In genomic region chr1:131910001-131910648, GRCm38 (mm10) we compare ENCODE assay signal across 8 mouse cellular contexts. TPM values are rescaled to one million over a fixed set of nuclear protein-coding genes. Genes with fewer than 3 reads are reported as not detected.
A peak's percentile ranks its signal among the peaks of the same experiment; 100 is the strongest.
DNase-seq lines count a peak whose midpoint lies in the region; ATAC-seq lines count a peak whose summit lies in the region.

Gene Nucks1, plus strand, starts transcription at chr1:131910534.

- peak within 1 kb of the TSS; percentile 99 for H3K27ac ChIP-seq in hindbrain, embryonic 15.5 days (replicated peaks)

- peaks cover 19% of the 10 kb centered on the region for H3K4me1 ChIP-seq in hindbrain, embryonic 15.5 days (replicated peaks)

- no peaks in the 10 kb centered on the region for H3K9me3 ChIP-seq in hindbrain, embryonic 15.5 days

- no peaks in the 10 kb centered on the region for H3K36me3 ChIP-seq in hindbrain, embryonic 15.5 days

- H3K27me3 ChIP-seq in hindbrain, embryonic 15.5 days, result peaks cover 13% of the 10 kb centered on the region; the same call in 1 of the 2 replicates

- peak within 1 kb of the TSS; percentile 82 for H3K4me3 ChIP-seq in hindbrain, embryonic 15.5 days

- WGBS in hindbrain, embryonic 15.5 days, result under 1% methylated on average over 35 of the region's 35 CpGs

- peak; percentile 100 for DNase-seq in T-cell, adult 2 months (ENCODE audit: low spot score)
- peak; percentile 99 to 100 for DNase-seq in cerebellum, postnatal 36 days
- peak; percentile 98 to 99 for DNase-seq in frontal cortex, postnatal 36 days (ENCODE audit: low spot score in 2 of 2)
- peak; percentile 99 for DNase-seq in left cerebral cortex, adult 11 months (ENCODE audit: low spot score)
- DNase-seq in lung, postnatal 4 days, result peak; percentile 100
- peak; percentile 99 for DNase-seq in retina, postnatal 7 days (ENCODE audit: low read depth, low spot score)
- peak; percentile 84 for DNase-seq in urinary bladder, adult 2 months (ENCODE audit: low spot score)

- H3K4me2 ChIP-seq in hindbrain, embryonic 15.5 days, result peak within 1 kb of the TSS; percentile 60

- ATAC-seq in hindbrain, embryonic 15.5 days (ENCODE audit: low FRiP score, low read depth), result peak; percentile 99

- peak within 1 kb of the TSS; percentile 94 for H3K9ac ChIP-seq in hindbrain, embryonic 15.5 days

RNA-seq across cellular contexts. Expression of gene Nucks1, which starts in this region (rescaled TPM):
- polyA plus RNA-seq in hindbrain, embryonic 15.5 days (2015; fragmentation: Nextera tagmentation; extraction: Ambion mirVana), result 46.8 and 48.3 TPM in 2 replicates
- polyA plus RNA-seq in urinary bladder, adult 2 months (2012; rRNA removed), result 23.2 and 32.6 TPM in 2 replicates

Comparison
In these comparisons a context has a peak if more than half of its experiments do, and no peak if none do; other contexts are left out.
1. Peak in every context shown above with its lines: DNase-seq, ATAC-seq, H3K4me3 ChIP-seq and H3K27ac ChIP-seq.